Mouse (Mus musculus): ENCODE measurements around the gene Tacc2. TPM values are rescaled to one million over a fixed set of nuclear protein-coding genes. Genes with fewer than 3 reads are reported as not detected.

Gene Tacc2
- polyA plus RNA-seq, 1 experiment from 2014 or later = 53.5 TPM

DNA sequence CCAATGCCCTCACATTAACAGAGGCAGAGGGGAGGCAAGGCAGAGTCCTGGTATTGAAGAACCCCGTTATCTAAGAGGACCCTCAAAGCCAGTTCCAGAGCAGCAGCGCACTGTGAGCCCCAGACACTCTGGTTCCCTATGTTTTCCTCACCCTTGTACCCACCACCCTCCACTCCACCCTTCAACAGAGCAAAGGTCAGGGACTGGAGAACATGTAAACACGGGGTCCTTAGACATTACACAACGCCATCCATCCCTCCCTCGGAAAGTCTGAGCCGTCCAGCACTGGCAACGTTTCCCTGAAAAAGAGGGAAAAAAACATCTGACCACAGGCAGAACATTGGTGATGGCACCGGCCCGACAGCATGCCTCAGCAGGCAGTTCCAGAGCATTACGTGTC is 222.2 kb downstream of the Tacc2 start:
- no peaks in the 10 kb centered on the region for H3K4me1 ChIP-seq
- H3K36me3 ChIP-seq = no peaks in the 10 kb centered on the region
- no peak overlapping the region for H3K4me3 ChIP-seq
- H3K9ac ChIP-seq (replicated peaks) = no peak overlapping the region
- no peak overlapping the region for H3K4me2 ChIP-seq (replicated peaks)
- H3K27me3 ChIP-seq = no peaks in the 10 kb centered on the region
- ATAC-seq (replicated peaks) = no peak
- WGBS = 90% methylated on average over 10 of the region's 10 CpGs
- no peaks in the 10 kb centered on the region for H3K9me3 ChIP-seq
- no peak overlapping the region for H3K27ac ChIP-seq (replicated peaks)

DNA sequence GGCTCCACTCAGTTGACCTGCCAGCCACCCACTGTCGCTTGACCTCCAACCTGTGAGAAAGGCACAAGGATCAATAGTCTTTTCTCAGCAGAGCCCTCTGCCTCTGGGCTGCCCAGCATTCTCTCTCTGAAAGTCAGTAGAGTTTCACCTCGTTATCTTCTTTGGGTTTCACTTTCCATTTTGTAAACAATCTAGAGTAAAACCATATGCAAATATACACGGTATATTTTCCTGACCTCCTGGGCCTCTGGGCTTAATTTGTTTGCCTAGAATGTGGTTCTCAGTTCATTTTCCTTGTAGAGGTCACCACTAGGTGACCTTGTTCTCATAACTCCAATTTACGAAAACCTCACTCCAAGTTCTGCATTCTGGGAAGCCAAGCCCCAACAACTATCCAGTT is 223.4 kb downstream of the Tacc2 start:
- H3K9ac ChIP-seq (replicated peaks) = no peak overlapping the region
- 65% methylated on average over 4 of the region's 4 CpGs for WGBS
- no peaks in the 10 kb centered on the region for H3K9me3 ChIP-seq
- no peak overlapping the region for H3K4me3 ChIP-seq
- H3K4me2 ChIP-seq (replicated peaks) = no peak overlapping the region
- no peaks in the 10 kb centered on the region for H3K27me3 ChIP-seq
- ATAC-seq (replicated peaks) = no peak
- H3K4me1 ChIP-seq = no peaks in the 10 kb centered on the region
- H3K27ac ChIP-seq (replicated peaks) = no peak overlapping the region
- H3K36me3 ChIP-seq = no peaks in the 10 kb centered on the region

GRCm38 (mm10) chr7:130801811-130802210 is 224.6 kb downstream of the Tacc2 start:
- H3K27me3 ChIP-seq = no peaks in the 10 kb centered on the region
- WGBS = 96% methylated on average over 4 of the region's 4 CpGs
- H3K9me3 ChIP-seq = no peaks in the 10 kb centered on the region
- H3K9ac ChIP-seq (replicated peaks) = no peak overlapping the region
- no peak overlapping the region for H3K4me2 ChIP-seq (replicated peaks)
- H3K27ac ChIP-seq (replicated peaks) = no peak overlapping the region
- no peak overlapping the region for H3K4me3 ChIP-seq
- H3K4me1 ChIP-seq = no peaks in the 10 kb centered on the region
- no peaks in the 10 kb centered on the region for H3K36me3 ChIP-seq
- ATAC-seq (replicated peaks) = no peak

DNA sequence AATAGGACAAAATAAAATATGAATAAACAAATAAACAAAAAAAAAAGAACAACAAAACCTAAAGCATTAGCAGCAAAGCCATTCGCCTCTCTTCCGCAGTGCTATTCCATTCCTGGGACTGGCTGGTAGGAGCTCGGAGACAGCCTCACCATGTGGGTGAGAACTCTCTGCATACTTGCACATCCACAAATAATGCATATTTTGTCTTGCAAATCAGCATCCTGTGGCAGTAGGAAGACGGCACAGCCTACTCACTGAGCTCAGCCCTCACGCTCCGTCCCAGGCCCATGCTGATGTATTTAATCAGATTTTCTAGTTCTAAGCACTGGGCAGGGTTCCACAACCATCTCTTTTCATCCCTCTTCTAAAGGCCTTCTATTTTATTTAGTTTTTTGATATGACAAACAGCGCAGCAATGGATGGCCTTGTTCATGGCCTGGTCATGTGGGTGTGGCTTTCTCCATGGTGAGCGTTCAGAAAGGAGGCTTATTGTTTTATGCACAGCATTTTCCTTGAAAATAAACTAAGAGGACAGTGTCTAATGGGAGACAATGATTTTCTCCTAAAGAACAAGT is 226.1 kb downstream of the Tacc2 start:
- no peak overlapping the region for H3K4me2 ChIP-seq (replicated peaks)
- WGBS = 71% methylated on average over 8 of the region's 8 CpGs
- H3K9ac ChIP-seq (replicated peaks) = no peak overlapping the region
- no peak overlapping the region for H3K4me3 ChIP-seq
- no peaks in the 10 kb centered on the region for H3K9me3 ChIP-seq
- ATAC-seq (replicated peaks) = no peak
- H3K27me3 ChIP-seq = no peaks in the 10 kb centered on the region
- no peak overlapping the region for H3K27ac ChIP-seq (replicated peaks)
- H3K4me1 ChIP-seq = no peaks in the 10 kb centered on the region
- no peaks in the 10 kb centered on the region for H3K36me3 ChIP-seq

- no peak overlapping the region for H3K4me2 ChIP-seq (replicated peaks)
- no peaks in the 10 kb centered on the region for H3K36me3 ChIP-seq
- H3K9me3 ChIP-seq = no peaks in the 10 kb centered on the region
- WGBS = 87% methylated on average over 5 of the region's 5 CpGs
- no peak for ATAC-seq (replicated peaks)
- no peaks in the 10 kb centered on the region for H3K27me3 ChIP-seq
- no peak overlapping the region for H3K27ac ChIP-seq (replicated peaks)
- H3K4me3 ChIP-seq = no peak overlapping the region
- no peaks in the 10 kb centered on the region for H3K4me1 ChIP-seq
- H3K9ac ChIP-seq (replicated peaks) = no peak overlapping the region
Measured at GRCm38 (mm10) chr7:130804991-130805390, 227.8 kb downstream of the Tacc2 start.

- Histone ChIP-seq H3K4me2 (replicated peaks) (no peak overlapping the region), H3K4me3 (no peak overlapping the region), H3K36me3 (no peaks in the 10 kb centered on the region), H3K4me1 (no peaks in the 10 kb centered on the region), H3K9me3 (no peaks in the 10 kb centered on the region), H3K27ac (replicated peaks) (no peak overlapping the region), H3K27me3 (no peaks in the 10 kb centered on the region), H3K9ac (replicated peaks) (no peak overlapping the region)
- 76% methylated on average over 8 of the region's 8 CpGs for WGBS
- ATAC-seq (replicated peaks) = no peak
Measured at GRCm38 (mm10) chr7:130807749-130808148, 230.5 kb downstream of the Tacc2 start.

DNA sequence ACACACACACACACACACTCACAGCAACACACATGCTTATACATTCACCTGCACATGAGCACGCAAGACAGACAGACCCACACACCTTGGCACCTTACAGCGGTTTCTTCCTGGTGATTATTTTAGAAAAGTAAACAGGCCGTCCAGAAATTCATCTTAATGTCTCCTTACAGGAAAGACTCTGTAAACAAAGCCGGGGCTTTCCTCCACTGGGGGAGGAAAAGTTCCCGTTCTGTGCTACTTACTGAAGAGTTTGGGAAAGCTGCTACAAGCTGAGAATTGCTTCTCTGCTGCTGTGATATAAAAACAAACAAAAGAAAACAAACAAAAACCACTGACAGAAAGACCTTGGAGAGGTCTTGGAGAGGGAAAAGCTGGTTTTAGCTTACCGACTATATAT is 231.5 kb downstream of the Tacc2 start:
- Histone ChIP-seq H3K4me3 (no peak overlapping the region), H3K9me3 (no peaks in the 10 kb centered on the region), H3K27ac (replicated peaks) (no peak overlapping the region), H3K36me3 (no peaks in the 10 kb centered on the region), H3K9ac (replicated peaks) (no peak overlapping the region), H3K4me1 (no peaks in the 10 kb centered on the region), H3K4me2 (replicated peaks) (no peak overlapping the region), H3K27me3 (no peaks in the 10 kb centered on the region)
- 80% methylated on average over 6 of the region's 6 CpGs for WGBS
- ATAC-seq (replicated peaks) = no peak

GRCm38 (mm10) chr7:130810238-130810637 is 233.0 kb downstream of the Tacc2 start:
- Histone ChIP-seq H3K4me1 (no peaks in the 10 kb centered on the region), H3K9me3 (no peaks in the 10 kb centered on the region), H3K27me3 (no peaks in the 10 kb centered on the region), H3K9ac (replicated peaks) (no peak overlapping the region), H3K27ac (replicated peaks) (no peak overlapping the region), H3K36me3 (no peaks in the 10 kb centered on the region), H3K4me3 (no peak overlapping the region), H3K4me2 (replicated peaks) (no peak overlapping the region)
- ATAC-seq (replicated peaks) = no peak
- 89% methylated on average over 4 of the region's 4 CpGs for WGBS

GRCm38 (mm10) chr7:130812407-130812806 is 235.2 kb downstream of the Tacc2 start:
- Histone ChIP-seq H3K9me3 (no peaks in the 10 kb centered on the region), H3K36me3 (no peaks in the 10 kb centered on the region), H3K9ac (replicated peaks) (no peak overlapping the region), H3K4me2 (replicated peaks) (no peak overlapping the region), H3K27ac (replicated peaks) (no peak overlapping the region), H3K27me3 (no peaks in the 10 kb centered on the region), H3K4me3 (no peak overlapping the region), H3K4me1 (no peaks in the 10 kb centered on the region)
- ATAC-seq (replicated peaks) = no peak
- 42% methylated on average over 16 of the region's 16 CpGs for WGBS

Other genes with a start within 250 kb of the Tacc2 start
- gene Ate1, start 57.1 kb upstream of the Tacc2 start, polyA plus RNA-seq (2015; fragmentation: Nextera tagmentation; extraction: Ambion mirVana) = 87.5 and 96.2 TPM in 2 replicates
- gene Nsmce4a, start 4.3 kb upstream of the Tacc2 start, polyA plus RNA-seq (2015; fragmentation: Nextera tagmentation; extraction: Ambion mirVana) = 108 and 113 TPM in 2 replicates
- not detected in 2 replicates for gene Btbd16, start 196.6 kb downstream of the Tacc2 start, polyA plus RNA-seq (2015; fragmentation: Nextera tagmentation; extraction: Ambion mirVana)

All from forebrain, embryonic 15.5 days (tissue).